Mouse (Mus musculus) adrenal gland, postnatal 0 days (tissue): ENCODE results near the gene Kdm5b. TPM values are rescaled to one million over a fixed set of nuclear protein-coding genes. Genes with fewer than 3 reads are reported as not detected.

ENCODE experiments used
- polyA plus RNA-seq: library from polyadenylated mRNA; unstranded; fragments of >200 nt; fragmentation: Nextera tagmentation; extraction: Ambion mirVana; gene quantifications from 2 replicates; pipeline ENCODE4 v1.2.1, GENCODE M21; 2015

The Kdm5b gene
- polyA plus RNA-seq, result 27.8 and 31.7 TPM in 2 replicates

GRCm38 (mm10) chr1:134559976-134560375 is at the start of gene Kdm5b:
Gene Kdm5b, plus strand, starts transcription at chr1:134560171.

GRCm38 (mm10) chr1:134549632-134550132 is 10.3 kb upstream of the Kdm5b start, which contains the start of gene Mgat4e:
Gene Mgat4e, minus strand, starts transcription at chr1:134549682.

GRCm38 (mm10) chr1:134646261-134646962 is 86.4 kb downstream of the Kdm5b start, which contains the start of gene Syt2:
Gene Syt2, plus strand, starts transcription at chr1:134646677.

Other genes starting within 250 kb of the Kdm5b start
- 0.91 and 2.3 TPM in 2 replicates for gene Ppfia4, start 227.2 kb upstream of the Kdm5b start, polyA plus RNA-seq
- 33.5 and 36.1 TPM in 2 replicates for gene Tmem183a, start 198.2 kb upstream of the Kdm5b start, polyA plus RNA-seq
- not detected in 2 replicates for gene 4933406M09Rik, start 174.2 kb upstream of the Kdm5b start, polyA plus RNA-seq
- gene Cyb5r1, start 154.6 kb upstream of the Kdm5b start, polyA plus RNA-seq, result 18.1 and 27.8 TPM in 2 replicates
- 94.9 and 131 TPM in 2 replicates for gene Adipor1, start 144.8 kb upstream of the Kdm5b start, polyA plus RNA-seq
- gene Klhl12, start 104.6 kb upstream of the Kdm5b start, polyA plus RNA-seq, result 11.7 and 17.8 TPM in 2 replicates
- 28.2 and 39.4 TPM in 2 replicates for gene Rabif, start 65.5 kb upstream of the Kdm5b start, polyA plus RNA-seq
- not detected in 2 replicates for gene Mgat4e, start 10.5 kb upstream of the Kdm5b start, polyA plus RNA-seq
- gene Syt2, start 86.5 kb downstream of the Kdm5b start, polyA plus RNA-seq, result 0.62 and 1.2 TPM in 2 replicates